Mouse (Mus musculus): ENCODE measurements around the gene Rnf213.
"Not testable (repeated sequence)": the region's sequence is repeated elsewhere in the genome, so short reads cannot be mapped to it uniquely, and the experiment has no call there.

Gene Rnf213

GRCm38 (mm10) chr11:119392800-119393482 lies at the start of gene Rnf213:
Gene Rnf213 (plus strand): TSS chr11:119393100.
- peak; percentile 76 for DNase-seq (ENCODE audit: inconsistent ontology term)

GRCm38 (mm10) chr11:119344178-119344577 lies 48.7 kb upstream of the Rnf213 start:
- no peak for DNase-seq (ENCODE audit: inconsistent ontology term)

GRCm38 (mm10) chr11:119344865-119345264 lies 48.0 kb upstream of the Rnf213 start:
- no peak for DNase-seq (ENCODE audit: inconsistent ontology term)

- DNase-seq (ENCODE audit: inconsistent ontology term) = no peak
These were observed 45.8 kb upstream of the Rnf213 start for GRCm38 (mm10) chr11:119347125-119347524.

- DNase-seq (ENCODE audit: inconsistent ontology term) = no peak
These were observed 40.8 kb upstream of the Rnf213 start for GRCm38 (mm10) chr11:119352113-119352512.

GRCm38 (mm10) chr11:119353946-119354345 lies 39.0 kb upstream of the Rnf213 start:
- DNase-seq (ENCODE audit: inconsistent ontology term) = no peak

- peak; percentile 78 for DNase-seq (ENCODE audit: inconsistent ontology term)
These were observed 38.0 kb upstream of the Rnf213 start for GRCm38 (mm10) chr11:119354798-119355442.

GRCm38 (mm10) chr11:119355443-119356385 lies 37.2 kb upstream of the Rnf213 start, which contains the start of the genes Sgsh and Slc26a11:
Gene Sgsh (minus strand): TSS chr11:119355536.
Gene Slc26a11 (plus strand): TSS chr11:119355557.
- DNase-seq (ENCODE audit: inconsistent ontology term) = peak; percentile 89

GRCm38 (mm10) chr11:119359089-119359488 lies 33.8 kb upstream of the Rnf213 start:
- DNase-seq (ENCODE audit: inconsistent ontology term) = no peak

- peak; percentile 12 for DNase-seq (ENCODE audit: inconsistent ontology term)
These were observed 29.9 kb upstream of the Rnf213 start for GRCm38 (mm10) chr11:119362769-119363533.

GRCm38 (mm10) chr11:119363534-119364145 lies 29.3 kb upstream of the Rnf213 start:
- DNase-seq (ENCODE audit: inconsistent ontology term) = peak; percentile 61

- no peak for DNase-seq (ENCODE audit: inconsistent ontology term)
These were observed 17.5 kb upstream of the Rnf213 start for GRCm38 (mm10) chr11:119375425-119375824.

GRCm38 (mm10) chr11:119377326-119377725 lies 15.6 kb upstream of the Rnf213 start:
- DNase-seq (ENCODE audit: inconsistent ontology term) = no peak

- DNase-seq (ENCODE audit: inconsistent ontology term) = no peak
These were observed 14.3 kb upstream of the Rnf213 start for GRCm38 (mm10) chr11:119378551-119378950.

GRCm38 (mm10) chr11:119381631-119382337 lies 11.1 kb upstream of the Rnf213 start:
- DNase-seq (ENCODE audit: inconsistent ontology term) = no peak

- DNase-seq (ENCODE audit: inconsistent ontology term) = no peak
These were observed 10.5 kb upstream of the Rnf213 start for GRCm38 (mm10) chr11:119382338-119382850.

- DNase-seq (ENCODE audit: inconsistent ontology term) = no peak
These were observed 8.0 kb upstream of the Rnf213 start for GRCm38 (mm10) chr11:119384904-119385303.

- DNase-seq (ENCODE audit: inconsistent ontology term) = no peak
These were observed 6.6 kb upstream of the Rnf213 start for GRCm38 (mm10) chr11:119386306-119386705.

GRCm38 (mm10) chr11:119387273-119387672 lies 5.6 kb upstream of the Rnf213 start:
- not testable (repeated sequence) for DNase-seq (ENCODE audit: inconsistent ontology term)

GRCm38 (mm10) chr11:119389851-119390270 lies 3.0 kb upstream of the Rnf213 start:
- peak; percentile 94 for DNase-seq (ENCODE audit: inconsistent ontology term)
